Mouse (Mus musculus) layer of hippocampus, adult 9-11 months (tissue): ENCODE results near the gene Dock4.
A peak's percentile ranks its signal among the peaks of the same experiment; 100 is the strongest.

ENCODE experiments used
- DNase-seq: peaks from one replicate; pipeline ENCODE4 v3.0.0; 2022

Dock4 gene

GRCm38 (mm10) chr12:40574051-40574450, 128.3 kb downstream of the Dock4 start:
- no peak for DNase-seq

GRCm38 (mm10) chr12:40576749-40577148, 131.0 kb downstream of the Dock4 start:
- DNase-seq: no peak

DNA sequence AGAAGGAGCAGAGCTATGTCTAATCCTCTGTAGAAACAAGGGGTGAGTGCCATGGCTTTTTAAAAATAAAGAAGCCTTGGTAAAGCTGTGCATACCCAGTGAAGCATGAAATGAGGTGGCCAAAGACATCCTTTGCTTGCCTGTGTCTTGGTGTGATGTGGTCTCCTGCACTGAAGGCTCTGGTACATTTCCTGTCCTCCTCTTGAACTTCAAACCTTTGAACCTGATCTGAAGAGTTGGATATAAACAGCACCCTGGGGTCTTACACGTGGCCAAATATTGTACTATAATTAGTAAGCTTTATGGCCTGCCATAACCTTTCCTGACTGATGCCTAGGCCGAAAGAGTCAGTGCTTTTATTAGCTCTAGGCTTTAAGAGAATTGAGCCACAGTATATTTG, 134.6 kb downstream of the Dock4 start:
- DNase-seq: no peak

GRCm38 (mm10) chr12:40581037-40581436, 135.3 kb downstream of the Dock4 start:
- no peak for DNase-seq

DNA sequence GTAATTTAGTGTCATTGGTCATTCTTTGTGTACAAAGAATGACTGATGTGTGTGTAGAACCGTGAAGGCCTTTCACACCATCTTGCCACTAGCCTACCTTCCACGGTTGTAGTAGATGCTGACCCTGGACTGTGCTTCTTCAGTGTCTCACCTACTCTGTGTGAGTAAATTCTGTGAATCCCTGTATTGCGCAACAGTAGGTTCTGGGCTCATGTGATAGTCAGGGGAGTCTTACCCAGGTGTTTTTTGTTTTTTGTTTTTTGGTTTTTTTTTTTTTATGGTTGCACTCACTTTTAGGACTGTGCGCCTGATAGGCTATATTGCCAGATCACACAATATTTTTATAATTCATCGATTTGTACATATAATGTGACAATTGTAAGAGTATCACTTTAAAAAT, 136.3 kb downstream of the Dock4 start:
- DNase-seq: no peak

DNA sequence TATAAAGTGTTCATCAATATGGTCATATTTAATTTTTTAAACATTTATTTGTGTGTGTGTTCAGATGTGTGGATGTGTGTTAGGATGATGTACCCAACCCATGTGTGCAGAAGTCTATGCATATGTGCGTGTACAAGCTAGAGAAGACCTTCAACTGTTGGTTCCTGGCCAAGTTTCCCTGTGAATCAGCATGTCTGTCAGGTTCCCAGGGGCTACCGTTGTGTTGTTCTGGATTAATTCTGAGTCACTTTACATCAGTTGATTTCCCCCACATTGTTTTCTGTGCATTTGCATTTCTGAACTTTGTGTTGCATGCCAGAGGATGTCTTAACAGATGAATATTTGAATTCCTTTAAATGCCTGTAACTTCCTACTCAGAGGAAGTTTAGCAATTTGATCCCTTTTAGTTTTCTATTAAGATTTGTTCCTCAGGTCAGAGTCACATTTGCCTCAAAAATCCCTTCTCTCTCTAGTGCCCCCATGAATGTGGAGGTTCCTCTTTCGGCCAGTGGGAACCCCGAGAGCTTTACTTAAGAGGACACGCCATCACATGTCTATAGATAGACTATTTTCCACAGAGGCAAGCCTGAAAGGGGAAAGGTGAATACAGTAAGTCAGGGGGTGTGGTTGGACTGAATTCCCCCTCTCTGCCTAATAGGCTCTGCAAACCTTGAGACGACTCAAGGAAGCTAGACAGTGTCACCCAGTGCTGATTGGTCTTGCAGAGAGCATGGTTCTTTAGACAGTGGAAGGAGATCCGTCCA, 139.0 kb downstream of the Dock4 start:
- DNase-seq: peak; percentile 28

- DNase-seq: no peak
Measured at GRCm38 (mm10) chr12:40585456-40586141, 139.8 kb downstream of the Dock4 start.

DNA sequence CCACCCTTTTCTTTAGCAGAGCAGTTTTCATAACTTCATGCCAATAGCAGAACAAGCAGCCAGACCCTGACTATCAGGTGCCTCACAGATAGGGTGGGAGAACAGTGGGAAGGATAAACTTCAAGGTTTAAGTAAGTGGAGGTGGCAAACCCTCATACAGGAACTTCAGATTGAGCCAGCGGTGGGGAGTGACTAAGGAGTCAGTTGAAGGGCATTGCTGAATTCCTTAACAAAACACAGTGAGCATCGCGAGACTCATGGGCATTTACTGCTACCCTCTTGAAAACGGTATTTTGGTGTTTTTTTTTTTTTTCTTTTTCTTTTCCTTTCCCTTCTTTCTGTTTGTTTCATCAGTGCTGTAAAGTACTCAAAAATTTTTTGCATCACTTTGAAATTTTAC, 148.4 kb downstream of the Dock4 start:
- no peak for DNase-seq

- DNase-seq: no peak
Measured at GRCm38 (mm10) chr12:40595440-40595839, 149.7 kb downstream of the Dock4 start.

DNA sequence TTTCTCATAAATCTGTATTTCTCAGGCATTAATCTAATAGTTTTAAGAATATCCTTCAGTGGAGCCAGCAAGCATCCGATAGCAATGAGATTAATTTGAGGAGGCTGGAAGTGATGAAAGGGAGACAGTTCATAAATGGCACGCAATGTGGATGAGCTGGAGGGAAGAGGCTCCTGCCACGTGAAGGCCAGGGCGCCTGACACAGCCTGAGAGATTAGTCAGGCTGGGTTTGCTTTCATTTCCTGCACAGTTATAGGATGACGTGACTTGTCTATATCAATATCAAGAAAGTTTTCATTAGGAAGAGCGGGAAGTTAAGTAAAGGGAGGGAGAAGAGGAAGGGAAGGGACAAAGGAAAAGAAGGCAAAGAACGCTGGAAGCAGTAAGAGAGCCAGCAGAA, 150.3 kb downstream of the Dock4 start:
- DNase-seq: no peak

GRCm38 (mm10) chr12:40596441-40596840, 150.7 kb downstream of the Dock4 start:
- DNase-seq: no peak

- DNase-seq: no peak
Measured at GRCm38 (mm10) chr12:40599952-40600351, 154.2 kb downstream of the Dock4 start.

DNA sequence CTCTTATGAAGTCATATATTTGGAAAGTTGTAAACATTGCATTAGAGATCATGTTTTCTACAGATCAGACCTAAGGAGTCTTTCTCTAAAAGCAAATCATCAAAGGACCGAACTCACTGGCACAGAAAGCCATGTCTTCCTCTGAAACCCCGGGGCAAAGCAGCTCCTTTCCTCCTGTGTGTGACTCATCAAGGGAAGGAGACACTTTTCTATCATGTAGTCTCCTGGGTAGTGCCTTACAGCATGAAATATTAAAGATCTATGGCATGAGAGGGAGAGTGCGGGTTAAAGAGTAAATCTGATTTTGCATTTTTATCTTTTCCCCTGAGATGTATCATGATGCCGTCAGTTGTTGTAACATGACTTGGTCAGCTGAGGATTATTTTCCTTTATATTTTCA, 159.8 kb downstream of the Dock4 start:
- DNase-seq: no peak

- DNase-seq: peak; percentile 20
Measured at GRCm38 (mm10) chr12:40622926-40623325, 177.2 kb downstream of the Dock4 start.

DNA sequence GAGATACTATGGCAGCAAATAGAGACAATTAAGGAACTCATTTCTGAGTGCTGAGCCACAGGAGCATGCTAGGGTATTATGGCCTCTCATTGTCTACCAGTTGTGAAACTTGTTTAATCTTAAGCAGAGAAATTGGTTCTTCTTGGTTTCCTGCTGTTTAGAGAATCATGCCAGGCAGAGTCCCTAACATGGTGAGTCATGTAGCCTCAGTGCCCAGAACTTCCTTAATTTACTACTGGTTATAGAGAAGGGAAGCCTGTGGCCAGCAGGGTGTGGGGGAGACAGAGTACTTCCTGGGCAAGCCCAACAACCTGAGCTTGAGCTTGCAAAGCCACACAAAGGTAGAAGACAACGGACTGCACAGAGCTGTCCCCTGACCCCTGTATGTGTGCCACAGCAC, 180.8 kb downstream of the Dock4 start:
- DNase-seq: peak; percentile 59

DNA sequence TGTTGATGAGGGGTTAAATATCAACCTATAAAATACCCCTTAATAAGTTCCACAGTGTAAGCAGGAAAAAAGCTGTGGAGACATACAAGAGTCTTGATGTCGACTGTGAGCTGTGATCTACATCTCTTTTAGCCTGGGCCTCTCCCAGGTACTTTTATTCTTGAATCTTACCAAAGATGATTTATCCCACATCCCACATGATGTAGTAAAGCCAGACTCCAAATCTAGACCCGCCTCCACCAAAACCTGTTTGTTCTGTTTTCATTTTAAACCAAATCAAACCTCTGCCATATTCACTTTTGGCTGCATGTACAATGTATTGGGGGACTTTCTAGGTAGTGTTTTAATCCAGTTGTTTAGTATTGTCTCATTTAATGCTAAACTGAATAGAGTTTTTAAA, 187.5 kb downstream of the Dock4 start:
- no peak for DNase-seq

- no peak for DNase-seq
Measured at GRCm38 (mm10) chr12:40634169-40634568, 188.4 kb downstream of the Dock4 start.

DNA sequence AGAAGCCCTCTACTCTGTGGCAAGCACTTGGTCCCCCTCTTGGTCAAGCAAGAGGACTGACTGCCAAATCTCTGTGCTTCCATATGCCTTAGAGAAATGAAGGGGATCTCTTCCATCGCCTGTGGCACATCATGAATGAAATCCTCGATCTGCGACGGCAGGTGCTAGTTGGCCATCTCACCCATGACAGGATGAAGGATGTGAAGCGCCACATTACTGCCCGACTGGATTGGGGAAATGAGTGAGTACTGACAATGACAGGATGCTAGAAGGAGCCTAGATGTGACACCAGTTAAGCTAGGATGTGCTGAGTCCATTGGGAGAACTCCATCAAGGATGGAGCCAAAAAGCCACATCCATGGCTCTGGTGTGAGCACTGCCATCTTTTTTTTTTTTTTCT, 190.2 kb downstream of the Dock4 start:
- DNase-seq: no peak

GRCm38 (mm10) chr12:40637427-40637826, 191.7 kb downstream of the Dock4 start:
- no peak for DNase-seq

GRCm38 (mm10) chr12:40645869-40646268, 200.1 kb downstream of the Dock4 start:
- no peak for DNase-seq

DNA sequence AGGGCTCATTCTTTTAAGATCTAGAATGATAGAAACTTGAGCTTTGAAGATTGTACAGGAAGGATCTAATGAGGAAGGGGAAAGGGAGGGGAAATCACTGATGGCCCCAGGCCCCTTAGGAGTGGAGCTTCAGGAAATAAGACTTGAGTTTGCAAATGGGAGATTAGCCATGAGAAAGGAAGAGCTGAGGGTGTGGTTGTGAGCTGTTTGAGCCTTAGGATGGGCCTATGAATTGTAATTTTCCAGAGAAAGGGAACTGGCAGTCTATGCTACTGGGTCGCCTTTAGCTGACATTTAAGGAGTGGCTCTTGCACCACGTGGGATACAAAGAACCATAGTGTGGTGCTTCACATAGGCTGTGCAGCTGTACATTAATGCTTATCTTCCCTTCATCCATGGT, 208.6 kb downstream of the Dock4 start:
- DNase-seq: no peak

GRCm38 (mm10) chr12:40655861-40656260, 210.1 kb downstream of the Dock4 start:
- no peak for DNase-seq

DNA sequence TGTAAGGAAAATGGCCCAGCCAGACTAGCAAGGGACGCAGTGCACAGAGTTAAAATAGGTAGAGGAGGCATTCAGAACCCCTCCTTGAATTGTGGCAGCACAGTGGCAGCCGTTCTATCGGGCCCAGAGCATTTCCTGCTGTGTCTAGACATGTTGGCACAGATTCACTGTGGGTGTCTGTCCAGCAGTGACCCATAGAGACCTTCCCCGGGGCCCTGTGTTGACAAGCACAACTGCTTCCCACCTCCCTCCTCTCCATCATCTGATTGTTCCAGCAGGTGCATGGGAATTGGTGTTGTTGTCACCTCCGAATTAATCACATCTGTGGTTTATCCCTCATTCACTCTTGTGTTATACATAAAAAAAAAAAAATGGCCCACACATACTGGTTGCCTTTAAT, 210.7 kb downstream of the Dock4 start:
- peak; percentile 71 for DNase-seq

DNA sequence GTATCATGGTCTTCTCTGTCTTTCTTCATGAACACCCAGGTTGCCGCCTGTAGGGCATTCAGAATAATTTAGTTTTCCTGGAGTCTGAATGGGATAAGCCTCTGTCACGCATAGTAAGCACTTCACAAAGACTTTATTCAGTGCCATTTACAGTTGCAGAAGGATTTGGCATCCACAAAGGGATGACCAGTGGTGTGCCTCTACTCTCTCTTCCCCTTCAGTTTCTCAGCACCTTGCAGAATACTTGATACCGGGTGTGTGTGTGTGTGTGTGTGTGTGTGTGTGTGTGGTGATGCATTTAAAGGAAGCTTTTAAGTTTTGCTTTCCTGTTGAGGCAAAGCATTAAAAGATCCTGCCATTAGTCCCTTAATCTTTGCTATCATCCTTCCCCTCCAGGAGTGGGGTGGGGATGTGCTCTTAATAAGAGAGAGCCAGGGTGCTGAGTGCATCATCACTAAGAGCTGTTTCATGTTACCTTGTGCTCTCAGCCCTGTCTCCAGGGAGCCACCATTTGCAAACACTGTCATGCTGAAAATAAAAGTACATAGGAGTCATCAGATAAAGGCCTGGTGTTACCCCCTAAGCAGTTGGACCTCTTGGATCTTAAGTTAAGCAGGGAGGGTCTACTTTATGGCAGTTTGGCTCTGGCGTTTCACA, 211.6 kb downstream of the Dock4 start:
- no peak for DNase-seq
